Mouse (Mus musculus) T-cell, adult 2 months (primary cell): ENCODE results near the gene Zfp367.

ENCODE experiments used
- DNase-seq: peaks from one replicate; pipeline ENCODE4 v3.0.0; 2022; ENCODE audit warnings: low spot score

The Zfp367 gene

DNA sequence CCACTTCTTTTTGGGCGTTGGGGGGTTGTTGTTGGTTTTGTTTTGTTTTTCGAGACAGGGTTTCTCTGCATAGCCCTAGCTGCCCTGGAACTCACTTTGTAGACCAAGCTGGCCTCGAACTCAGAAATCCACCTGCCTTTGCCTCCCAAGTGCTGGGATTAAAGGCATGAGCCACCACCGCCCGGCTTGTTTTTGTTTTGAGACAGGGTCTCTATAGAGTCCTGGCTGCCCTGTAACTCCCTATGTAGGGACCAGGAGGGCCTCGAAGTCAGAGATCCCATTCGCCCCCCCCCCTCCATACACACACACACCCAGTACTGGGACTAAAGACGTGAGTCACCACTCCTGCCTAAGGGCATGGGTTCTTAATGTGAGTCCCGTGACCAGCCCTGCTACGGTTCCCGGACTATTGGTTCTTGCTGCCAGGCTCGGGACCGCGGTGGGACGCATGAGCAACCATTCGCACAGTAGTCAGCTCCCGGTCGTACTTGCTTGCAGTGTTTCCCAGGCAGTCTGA is 807 bp upstream of the Zfp367 start:
- peak; percentile 24 for DNase-seq

DNA sequence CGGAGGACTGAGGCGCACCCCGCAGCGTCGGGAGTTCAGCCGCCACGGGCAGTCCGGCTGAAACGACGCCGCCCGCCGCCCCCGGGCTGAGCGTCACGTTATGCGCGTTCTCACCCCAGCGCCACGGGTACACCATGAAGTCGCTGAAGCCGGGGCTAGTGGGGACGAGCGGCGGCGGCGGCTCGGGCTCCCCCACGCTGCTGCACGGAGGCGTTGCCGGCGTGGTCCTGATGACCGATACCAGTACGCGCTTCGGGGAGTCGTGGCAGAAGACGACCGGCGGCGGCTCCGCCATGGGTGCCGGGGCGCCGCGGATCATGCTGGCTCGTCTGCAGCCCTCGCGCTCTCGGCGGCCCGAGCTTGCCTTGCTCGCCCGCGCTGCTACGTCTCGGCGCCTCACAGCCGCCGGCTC is 325 bp downstream of the Zfp367 start:
- DNase-seq: no peak

DNA sequence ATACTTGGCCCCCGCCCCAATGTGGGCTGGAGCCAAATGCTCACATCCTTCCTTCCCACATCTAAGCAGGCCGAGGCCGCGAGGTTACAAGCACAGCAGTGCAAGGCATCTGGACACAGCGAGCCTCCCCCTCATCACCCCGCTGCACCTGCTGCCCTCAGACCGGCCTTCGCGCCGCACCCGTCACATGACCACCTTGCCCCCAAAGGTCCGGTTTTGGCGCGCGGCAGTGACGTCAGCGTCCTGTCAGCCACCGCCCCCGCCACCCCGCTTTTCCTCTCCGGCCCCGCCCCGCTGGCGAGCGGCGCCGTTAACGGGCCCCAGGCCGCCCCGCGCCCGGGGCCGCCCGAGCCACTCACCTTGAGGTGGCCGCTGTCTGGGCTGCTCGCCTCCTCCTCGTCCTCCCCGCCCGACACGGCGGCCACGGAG is 747 bp downstream of the Zfp367 start:
- DNase-seq: peak; percentile 58

DNA sequence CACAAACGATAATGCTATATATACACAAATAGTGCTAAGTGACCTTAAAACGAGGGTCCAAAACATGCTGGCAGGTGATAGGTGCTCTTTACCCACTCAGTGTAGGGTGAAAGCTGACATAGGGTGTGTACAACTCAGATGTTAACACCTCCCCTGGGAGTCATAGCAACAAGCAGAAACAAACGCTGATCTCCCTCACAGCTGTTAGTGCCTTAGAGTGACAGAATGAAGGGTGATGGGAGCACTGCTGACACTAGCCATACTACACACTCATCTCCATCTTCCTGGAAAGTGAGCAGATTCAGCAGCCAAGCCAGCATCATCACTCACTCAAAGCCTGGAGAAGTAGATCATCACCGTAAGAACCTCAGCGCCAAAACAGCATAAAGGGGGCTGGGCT is 2.9 kb downstream of the Zfp367 start:
- DNase-seq: peak; percentile 10

DNA sequence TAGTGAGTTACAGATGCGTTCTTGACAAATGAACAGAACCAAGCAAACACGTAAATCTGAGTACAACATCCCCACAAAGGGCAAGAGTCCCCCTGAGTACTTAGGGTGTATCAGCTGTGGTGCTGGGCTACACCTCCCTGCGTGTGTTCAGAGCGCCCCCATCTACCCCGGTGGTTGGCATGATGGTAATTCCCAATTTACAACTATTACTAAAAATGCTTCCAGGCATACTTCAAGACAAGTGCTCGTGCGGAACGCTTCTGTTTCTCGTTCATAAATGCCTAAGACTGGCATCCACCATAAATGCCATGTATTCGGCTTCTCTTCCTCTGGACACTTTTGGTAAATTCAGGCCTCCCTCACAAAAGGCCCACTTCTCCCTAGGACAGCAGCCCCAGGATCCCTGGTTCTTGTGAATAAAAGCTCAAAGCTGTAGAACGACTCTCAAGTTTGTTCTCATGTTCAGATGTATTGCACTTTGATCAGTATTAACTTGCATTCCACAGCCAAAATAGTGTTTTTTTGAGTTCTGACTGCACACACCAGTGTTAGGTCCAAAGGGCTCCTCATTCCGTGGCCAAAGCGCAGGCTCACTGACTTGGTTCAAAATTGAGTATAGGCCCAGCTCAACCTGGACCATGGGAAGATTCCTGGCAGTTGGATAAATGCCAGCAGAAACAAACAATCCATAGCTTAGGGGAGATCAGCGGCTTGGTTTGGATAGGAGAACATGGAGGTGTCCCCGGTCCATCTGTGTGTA is 23.2 kb downstream of the Zfp367 start:
- peak; percentile 36 for DNase-seq

DNA sequence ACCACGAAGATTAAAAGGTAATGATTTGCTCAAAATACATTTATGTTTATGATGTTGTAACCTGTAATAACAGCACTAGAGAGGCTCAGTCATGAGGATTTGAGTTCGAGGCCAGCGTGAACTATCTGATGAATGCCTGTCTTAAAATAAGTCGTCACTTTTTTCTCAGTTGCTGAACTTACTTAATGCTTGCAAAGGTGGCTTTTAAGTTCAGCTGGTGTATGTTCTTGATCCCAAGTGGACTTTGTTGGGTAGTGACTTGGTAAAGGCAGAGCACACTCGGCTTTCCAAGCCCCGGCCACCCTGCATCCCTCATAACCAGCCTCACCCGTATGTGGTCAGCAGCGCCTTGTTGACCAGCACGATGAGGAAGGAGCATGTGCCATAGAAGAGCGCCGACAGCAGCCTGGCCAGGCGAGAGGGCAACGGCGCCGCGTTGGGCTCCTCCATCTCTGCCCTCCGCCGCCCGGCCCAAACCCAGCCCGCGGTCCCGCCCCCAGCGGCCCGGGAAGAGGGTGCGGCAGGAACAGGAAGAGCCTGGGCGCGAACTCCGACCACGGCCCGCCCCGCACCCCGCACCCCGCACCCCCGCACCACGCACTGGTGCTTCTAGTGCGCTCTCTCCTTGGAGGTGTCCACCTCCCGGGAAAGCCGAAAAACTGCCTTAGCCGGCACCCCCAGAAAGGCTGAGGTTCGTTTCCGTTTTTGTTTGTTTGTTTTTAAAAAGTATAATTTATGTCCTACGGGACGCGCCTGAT is 24.0 kb downstream of the Zfp367 start, which contains the start of gene Slc35d2:
Gene Slc35d2, minus strand, starts transcription at position 511 of the 758 bp plus-strand sequence.
- DNase-seq: peak; percentile 66

DNA sequence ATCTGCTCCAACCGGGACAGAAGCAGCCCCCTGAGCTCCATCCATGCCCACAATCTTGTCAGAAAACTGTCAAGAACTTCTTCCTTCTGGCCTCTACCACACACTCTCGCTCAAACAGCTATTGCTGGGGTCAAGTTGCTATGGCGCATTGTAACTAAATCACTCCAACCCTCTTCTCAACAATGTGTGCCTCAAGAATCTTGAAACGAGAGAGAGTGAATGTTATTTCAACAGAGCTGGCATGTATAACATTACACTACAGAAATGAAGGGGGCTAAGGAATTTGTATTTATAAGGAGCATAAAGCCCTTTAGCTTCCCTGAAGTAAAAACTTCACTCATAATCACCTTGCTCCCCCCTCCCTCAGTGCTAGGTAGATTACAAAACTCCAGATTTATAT is 26.7 kb downstream of the Zfp367 start:
- no peak for DNase-seq

DNA sequence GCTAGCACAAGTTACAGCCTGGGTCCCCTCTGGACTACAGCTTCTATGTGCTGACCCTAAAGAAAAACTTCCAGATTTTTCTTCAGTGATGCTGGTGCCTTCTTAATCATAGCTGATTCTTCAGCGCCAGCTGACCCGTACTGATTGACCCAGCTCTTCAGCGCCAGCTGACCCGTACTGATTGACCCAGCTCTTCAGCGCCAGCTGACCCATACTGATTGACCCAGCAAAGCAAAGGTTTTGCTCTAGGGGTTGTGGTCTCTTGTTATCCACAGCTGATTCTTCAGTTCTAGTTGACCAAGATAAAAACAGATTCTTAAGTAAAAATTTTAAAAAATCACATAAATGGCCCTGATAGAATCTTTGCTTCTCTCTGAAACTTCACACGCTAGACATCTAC is 28.1 kb downstream of the Zfp367 start:
- DNase-seq: no peak

DNA sequence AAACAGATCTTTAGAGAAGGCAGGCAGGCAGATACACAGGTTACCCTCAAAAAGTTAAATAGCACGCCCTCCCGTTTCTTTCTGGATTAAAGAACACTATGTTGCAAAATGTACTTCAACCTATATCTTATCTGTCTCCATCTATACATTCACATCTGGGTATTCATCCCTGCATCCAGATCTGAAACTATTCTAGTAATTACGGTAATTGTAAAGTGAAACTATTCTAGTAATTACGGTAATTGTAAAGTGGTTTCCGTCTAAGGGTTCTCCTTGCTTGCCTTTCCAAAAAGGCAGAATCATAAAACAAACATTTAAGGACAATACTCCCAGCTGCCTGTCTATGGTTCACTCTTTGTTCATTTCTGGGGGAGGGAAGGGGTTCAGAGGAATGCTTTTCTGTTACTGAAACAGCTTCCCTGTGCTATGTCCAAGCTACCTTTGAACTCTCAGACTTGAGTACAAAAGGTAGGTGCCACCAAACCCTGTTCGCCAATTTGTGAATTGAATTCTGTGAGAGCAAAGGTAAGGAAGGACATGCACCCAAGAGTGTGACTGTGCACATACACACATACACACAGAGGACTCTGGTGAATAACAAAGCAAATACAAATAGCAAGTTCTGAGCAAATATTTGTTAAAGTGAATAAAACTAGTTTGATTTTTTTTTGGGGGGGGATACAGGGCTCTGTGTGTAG is 29.4 kb downstream of the Zfp367 start:
- no peak for DNase-seq

DNA sequence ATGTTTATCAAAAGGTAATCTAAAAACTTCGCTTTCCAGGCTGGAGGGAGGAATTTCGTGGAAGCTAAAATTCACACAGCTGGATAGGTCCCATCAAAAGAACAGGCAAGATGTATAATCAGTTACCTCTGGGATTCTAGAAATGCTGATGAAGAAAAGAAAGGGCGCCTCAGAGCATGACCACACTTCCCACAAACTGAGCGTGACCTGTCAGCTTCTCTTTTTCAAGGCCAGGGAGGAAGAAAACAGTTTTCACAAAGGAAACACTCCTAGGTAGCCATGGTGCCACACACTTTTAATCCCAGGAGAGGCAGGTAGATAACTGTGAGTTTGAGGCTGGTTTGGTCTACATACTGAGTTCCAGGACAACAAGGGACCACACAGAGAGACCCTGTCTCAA is 32.2 kb downstream of the Zfp367 start:
- DNase-seq: no peak

DNA sequence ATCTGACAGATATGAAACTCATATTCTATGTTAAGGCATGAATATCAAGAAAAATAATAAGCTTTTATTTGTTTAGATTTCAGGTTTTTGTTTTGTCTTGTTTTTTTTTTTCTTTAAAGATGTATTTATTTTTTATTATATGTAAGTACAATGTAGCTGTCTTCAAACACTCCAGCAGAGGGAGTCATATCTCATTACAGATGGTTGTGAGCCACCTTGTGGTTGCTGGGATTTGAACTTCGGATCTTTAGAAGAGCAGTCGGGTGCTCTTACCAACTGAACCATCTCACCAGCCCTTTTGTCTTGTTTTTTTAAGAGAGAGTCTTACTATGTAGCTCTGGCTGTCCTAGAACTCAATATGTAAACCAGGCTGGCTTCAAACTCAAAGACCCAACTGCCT is 35.6 kb downstream of the Zfp367 start:
- DNase-seq: peak; percentile 9

DNA sequence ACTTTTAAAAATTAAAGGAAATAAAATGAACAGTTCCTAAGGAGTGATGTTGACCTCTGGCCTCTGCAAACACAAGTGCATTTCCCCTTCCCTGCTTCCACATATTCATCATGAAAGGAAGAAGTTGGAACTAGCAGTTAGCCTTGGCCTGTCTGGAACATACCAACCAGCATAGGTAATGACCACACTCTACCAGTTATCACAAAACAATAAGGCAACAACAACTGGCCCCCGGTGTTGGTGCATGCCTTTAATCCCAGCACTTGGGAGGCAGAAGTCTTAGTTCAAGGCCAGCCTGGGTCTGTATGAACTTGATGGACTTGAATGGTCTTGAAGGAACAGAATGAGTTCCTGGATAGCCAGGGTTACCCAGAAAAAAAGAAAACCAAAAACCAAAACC is 42.6 kb downstream of the Zfp367 start:
- DNase-seq: no peak

DNA sequence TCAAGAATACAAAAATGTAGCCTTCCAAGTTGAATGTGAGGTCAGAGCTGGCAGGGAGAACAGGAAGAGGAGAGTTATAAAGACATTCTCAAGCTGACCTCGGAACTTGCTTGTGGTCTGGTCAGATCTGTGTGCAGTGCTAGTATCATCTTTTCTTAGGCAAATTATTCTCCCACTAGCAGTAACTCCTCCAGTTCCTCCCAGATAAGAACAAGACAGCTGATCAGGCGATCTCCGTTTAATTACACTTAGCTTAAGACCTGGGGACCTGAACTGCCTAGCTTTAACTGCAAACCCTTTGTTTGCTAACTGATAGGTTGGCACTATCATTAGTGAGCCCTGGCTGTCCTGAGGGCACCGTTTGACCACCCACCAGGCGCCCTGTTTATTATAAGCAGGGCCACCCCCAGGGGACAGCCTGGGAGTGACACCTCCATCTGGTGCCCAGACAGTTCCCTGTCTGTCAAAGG is 44.6 kb downstream of the Zfp367 start:
- no peak for DNase-seq

DNA sequence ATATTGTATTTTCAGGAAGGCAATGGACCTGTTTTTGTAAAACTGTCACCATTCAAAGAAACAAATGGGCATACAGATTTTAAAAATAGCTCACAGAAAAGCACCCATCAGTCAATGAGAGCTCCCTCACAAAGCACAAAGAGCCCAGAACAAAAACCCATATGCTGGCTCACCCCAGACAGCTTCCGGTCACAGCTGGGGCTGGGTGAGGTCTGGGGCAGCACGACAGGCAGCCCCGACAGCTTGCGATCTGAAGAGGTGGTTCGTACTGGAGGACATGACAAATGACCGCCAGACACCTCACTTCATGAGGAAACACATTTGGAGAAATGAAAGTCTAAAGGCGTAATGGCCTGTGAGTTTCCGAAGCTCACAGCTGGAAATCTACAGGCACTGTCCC is 45.5 kb downstream of the Zfp367 start:
- DNase-seq: no peak

DNA sequence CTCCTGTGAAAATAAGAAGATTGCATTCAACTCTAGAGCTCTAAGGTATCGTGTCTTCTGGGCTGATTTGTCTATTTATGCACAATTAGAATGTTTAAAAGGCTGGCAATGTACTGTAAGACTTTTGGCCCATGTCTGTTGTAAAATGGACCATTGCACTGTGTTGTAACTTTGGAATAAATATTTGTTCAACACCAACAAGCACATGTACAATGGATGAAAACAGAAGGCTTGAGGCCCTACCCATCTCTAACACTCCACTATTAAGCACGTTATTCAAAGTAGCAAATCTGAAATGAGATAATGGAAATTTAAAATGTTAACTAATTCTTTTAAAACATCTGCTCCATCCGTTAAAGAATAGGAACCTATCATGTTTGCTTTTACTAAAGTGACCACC is 45.9 kb downstream of the Zfp367 start:
- DNase-seq: no peak

DNA sequence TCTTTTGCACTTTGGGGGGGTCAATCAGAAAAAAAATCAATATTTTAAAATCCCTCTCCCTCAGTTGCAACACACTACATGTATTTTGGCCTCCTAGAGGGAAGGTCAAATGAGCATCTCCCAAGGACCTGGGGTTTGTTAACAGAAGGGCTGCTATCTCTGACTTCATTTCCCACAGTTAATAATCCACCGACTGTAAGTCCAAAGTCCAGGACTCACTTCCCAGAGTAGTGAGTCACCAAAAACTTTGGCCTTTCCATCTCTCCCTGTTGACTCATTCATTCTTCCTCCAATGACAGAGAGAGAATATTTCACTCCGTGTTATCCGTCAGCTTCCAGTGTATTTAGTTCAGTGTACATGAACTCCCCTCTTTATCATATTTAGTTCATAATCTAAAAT is 47.3 kb downstream of the Zfp367 start:
- DNase-seq: no peak

DNA sequence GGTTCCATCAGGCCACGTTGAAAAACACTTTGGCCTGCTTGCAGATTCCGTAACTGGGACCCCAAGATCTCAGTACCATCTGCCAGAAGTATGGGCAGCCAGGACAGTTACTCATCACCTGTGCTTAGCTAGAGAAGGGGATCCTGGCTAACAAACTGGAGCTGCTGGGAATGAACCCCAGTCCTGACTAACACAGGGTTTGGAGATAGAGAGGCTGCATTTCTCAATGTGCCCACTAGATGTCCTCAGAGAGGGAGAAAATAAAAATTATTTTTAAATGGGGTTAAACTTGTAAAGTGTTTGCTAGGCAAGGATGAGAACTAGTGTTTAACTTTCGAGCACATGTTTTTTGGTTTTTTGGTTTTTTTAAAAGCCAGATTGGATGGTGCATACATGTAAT is 52.8 kb downstream of the Zfp367 start:
- DNase-seq: peak; percentile 13

DNA sequence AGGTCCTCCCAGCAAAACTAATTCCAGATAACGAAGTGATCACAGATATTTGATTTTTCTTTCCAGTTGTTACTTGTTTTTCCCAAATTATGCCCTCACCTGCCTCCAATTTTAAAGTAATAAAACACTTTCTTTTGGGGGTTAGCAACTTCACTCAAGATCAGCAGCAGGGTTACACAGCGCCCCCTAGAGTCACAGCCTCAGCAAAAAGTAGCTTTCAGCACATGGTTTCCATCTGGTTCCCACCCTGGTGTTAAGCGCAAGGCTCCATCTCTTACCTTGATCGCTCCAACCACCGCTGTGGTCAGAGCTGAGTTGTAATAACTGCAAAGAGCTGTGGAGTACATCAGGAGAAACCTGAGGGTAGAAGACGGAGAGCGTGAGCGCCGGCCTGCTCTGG is 54.0 kb downstream of the Zfp367 start:
- peak; percentile 26 for DNase-seq

DNA sequence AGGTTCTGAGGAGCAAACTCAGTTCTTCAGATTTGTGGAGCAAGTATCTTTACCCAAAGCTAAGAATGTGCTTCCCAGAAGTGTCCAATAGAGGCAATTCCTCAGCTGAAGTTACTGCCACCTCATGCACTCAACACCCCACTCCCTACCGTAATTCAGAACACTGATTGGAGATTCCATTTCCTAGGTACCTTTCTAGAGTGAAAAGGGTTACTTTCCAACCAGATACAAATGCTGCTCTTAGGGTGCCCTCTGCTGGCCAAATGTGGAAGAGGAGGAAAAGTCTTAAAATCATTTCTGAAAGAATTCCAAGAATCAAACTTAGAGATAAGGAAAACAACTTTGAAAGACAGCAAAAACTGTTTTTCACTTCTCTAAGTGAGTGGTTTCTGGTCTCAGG is 59.7 kb downstream of the Zfp367 start:
- peak; percentile 11 for DNase-seq

DNA sequence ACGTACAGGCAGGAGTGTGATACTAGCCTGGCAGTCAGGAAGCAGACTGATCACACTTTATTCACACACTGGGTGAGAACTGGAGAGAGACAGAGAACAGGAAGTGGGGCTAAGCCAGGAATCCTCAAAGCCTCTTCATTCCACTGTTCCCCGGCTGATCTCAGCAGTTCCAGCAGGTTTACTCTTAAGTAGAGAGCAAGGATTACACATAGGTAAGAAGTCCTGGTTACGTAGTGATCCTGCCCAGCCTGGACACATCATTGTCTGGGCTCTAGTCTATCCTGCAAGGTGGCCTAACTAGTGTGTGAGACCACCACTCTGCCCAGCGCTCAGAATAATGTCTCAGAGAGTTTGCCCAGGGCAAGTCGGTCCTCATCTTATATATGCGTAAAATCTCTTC is 60.2 kb downstream of the Zfp367 start:
- no peak for DNase-seq

DNA sequence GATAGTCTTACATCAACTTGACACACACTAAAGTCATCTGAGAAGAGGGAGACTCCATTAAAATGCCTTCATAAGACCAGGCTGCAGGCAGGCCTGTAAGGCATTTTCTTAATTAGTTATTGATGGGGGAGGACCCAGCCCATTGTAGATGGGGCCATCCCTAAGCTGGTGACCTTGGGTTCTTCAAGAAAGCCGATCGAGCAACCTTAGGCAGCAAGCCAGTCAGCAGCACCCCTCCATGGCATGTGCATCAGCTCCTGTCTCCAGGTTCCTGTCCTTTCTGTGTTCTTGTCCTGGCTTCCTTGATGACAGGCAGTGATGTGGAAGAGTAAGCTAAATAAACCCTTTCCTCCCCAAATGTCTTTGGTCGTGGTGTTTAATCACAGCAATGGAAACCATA is 60.9 kb downstream of the Zfp367 start:
- DNase-seq: no peak

DNA sequence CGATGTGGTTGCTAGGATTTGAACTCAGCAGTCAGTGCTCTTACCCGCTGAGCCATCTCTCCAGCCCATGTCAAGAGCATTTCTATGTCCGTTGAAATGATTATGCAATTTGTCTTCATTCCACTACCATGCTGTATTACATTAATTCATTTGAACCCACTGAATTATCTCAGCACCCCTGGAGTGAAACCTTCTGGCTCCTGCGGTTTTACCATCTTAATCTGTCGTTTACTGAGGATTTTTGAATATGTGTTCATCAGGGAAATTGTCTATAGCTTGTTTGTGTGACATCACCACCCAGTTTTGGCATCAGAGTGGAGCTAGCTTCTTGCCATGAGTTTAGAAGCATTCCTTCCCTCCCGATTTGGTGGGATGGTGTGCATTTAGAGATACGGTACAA is 62.0 kb downstream of the Zfp367 start:
- no peak for DNase-seq

DNA sequence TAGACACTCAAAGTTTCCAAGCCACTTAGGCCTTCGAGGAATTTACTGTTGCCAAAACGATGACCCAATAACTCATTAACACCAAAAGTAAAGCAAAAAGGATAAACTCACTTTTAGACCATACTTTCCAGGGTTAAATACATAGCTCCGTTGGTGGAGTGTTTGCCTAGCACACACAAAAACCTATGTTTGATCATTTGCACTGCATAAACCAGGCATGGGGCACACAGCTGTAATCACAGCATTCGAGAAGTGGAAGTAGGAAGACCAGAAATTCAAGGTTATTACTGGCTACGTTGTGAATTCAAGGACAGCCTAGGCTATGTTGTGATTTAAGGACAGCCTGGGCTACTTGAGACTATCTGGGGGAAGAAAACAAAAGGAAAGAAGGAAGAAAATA is 62.7 kb downstream of the Zfp367 start:
- no peak for DNase-seq
